Mouse (Mus musculus): ENCODE measurements around the gene Gm2056.
"Not testable (repeated sequence)": the region's sequence is repeated elsewhere in the genome, so short reads cannot be mapped to it uniquely, and the experiment has no call there.

Gm2056 gene

GRCm38 (mm10) chr12:88026704-88027103 is at the start of gene Gm2056:
TSS of gene Gm2056 (plus strand) at chr12:88027004.
- not testable (repeated sequence) for DNase-seq (ENCODE audit: low spot score)

- not testable (repeated sequence) for DNase-seq (ENCODE audit: low spot score)
These were observed 42.8 kb upstream of the Gm2056 start for GRCm38 (mm10) chr12:87984000-87984399.

GRCm38 (mm10) chr12:88004118-88004517 is 22.7 kb upstream of the Gm2056 start:
- not testable (repeated sequence) for DNase-seq (ENCODE audit: low spot score)

- DNase-seq (ENCODE audit: low spot score), result not testable (repeated sequence)
These were observed 15.3 kb upstream of the Gm2056 start, which contains the start of gene Gm2075 for GRCm38 (mm10) chr12:88011548-88011947. TSS of gene Gm2075 (plus strand) at chr12:88011848.

DNA sequence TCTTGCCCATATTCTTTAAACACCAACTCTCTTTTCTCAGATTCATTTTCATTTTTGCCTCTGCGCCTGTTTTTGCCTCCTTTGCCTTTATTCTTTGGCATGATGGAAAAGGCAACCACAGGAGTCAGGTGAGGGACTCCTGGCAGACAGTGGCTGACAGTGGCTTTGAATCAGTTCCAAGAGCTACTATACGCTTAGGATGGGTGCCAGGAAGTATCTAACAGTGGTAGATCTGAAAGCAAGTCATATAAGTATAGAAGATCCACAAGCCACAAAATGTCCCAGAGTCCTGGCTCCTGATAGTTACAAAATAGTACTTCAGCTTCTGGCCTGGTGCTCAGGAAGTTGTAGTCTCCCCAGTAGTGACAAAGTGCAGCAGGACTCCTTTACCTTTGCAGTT is 8.1 kb upstream of the Gm2056 start, which contains the start of gene Gm6803:
Gm6803 (minus strand) TSS at position 101 of the 400 bp plus-strand sequence.
- not testable (repeated sequence) for DNase-seq (ENCODE audit: low spot score)

GRCm38 (mm10) chr12:88032250-88032649 is 5.4 kb downstream of the Gm2056 start:
- DNase-seq (ENCODE audit: low spot score), result not testable (repeated sequence)

DNA sequence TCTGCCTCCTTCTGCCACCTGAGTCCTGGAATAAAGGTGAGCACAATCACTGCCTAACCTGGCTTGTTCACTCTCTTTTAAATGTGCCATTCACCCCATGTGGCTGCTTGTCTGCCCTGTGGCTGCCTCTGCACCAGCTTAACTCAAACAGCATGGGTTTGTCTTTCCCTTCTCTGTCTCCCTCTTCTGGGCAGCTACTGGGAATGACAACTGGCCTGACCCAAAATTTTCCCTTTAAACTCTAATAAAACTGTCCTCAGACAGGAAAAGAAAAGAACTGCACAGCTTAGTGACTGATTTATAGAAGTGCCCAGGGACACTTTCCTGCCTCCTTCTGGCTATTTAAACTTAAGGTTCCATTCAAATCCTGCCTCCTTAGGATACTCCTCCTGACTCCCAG is 12.3 kb downstream of the Gm2056 start:
- DNase-seq (ENCODE audit: low spot score), result not testable (repeated sequence)

- DNase-seq (ENCODE audit: low spot score), result not testable (repeated sequence)
These were observed 12.9 kb downstream of the Gm2056 start for GRCm38 (mm10) chr12:88039703-88040102.

DNA sequence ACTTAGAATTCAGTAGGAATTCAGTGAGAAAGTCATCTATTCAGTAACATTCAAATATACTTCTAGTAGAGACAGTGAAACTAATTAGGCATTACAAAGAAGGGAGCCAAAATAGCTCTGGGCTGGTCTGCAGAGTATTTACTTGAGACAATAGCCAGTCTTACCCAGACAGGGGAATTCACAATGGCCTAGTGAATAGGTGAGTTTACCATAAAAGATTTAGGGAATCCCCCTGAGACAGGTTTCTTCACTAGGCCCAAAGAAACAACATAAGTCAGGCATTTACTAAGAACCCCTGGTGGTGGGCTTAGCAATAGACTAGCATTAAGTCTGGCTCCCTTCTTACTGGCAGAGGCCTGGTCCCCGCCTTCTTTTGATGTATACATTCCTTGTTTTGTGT is 18.4 kb downstream of the Gm2056 start:
- DNase-seq (ENCODE audit: low spot score), result not testable (repeated sequence)
